Mouse (Mus musculus) embryonic facial prominence, embryonic 14.5 days (tissue): ENCODE data around the gene Tbc1d30. TPM values are rescaled to one million over a fixed set of nuclear protein-coding genes. Genes with fewer than 3 reads are reported as not detected.

Source experiments
- ATAC-seq: fragments of 200-750 bp; cut with Nextera tagmentation; 2 replicates; pipeline ENCODE4 v1.8.0; 2017; ENCODE audit warnings: low read depth, moderate number of reproducible peaks, moderate TSS enrichment
- DNase-seq: peaks from one replicate; pipeline ENCODE4 v3.0.0-alpha.2; 2015; ENCODE audit warnings: low spot score
- H3K27ac ChIP-seq: fragments of 300-500 bp; sonication (generic); replicated peaks from 2 replicates; pipeline ENCODE4 v1.5.1; 2014; ENCODE audit warnings: low read depth, mild to moderate bottlenecking, low read length, moderate library complexity
- H3K27me3 ChIP-seq: fragments of 300-500 bp; sonication (generic); replicated peaks from 2 replicates; pipeline ENCODE4 v1.6.1; 2014; ENCODE audit warnings: low read length; ENCODE audit not compliant: control insufficient read depth, insufficient read depth
- H3K36me3 ChIP-seq: fragments of 300-500 bp; sonication (generic); 2 replicates; pipeline ENCODE4 v1.6.1; 2014; ENCODE audit warnings: low read length, mixed read lengths; ENCODE audit not compliant: control insufficient read depth, insufficient read depth
- H3K4me1 ChIP-seq: fragments of 300-500 bp; sonication (generic); 2 replicates; pipeline ENCODE4 v1.6.1; 2014; ENCODE audit warnings: antibody characterized with exemption, low read length; ENCODE audit not compliant: control insufficient read depth, insufficient read depth
- H3K4me2 ChIP-seq: fragments of 300-500 bp; sonication (generic); 2 replicates; pipeline ENCODE4 v1.6.1; 2014; ENCODE audit warnings: low read depth, mild to moderate bottlenecking, low read length, moderate library complexity, mixed read lengths
- H3K4me3 ChIP-seq: fragments of 300-500 bp; sonication (generic); 2 replicates; pipeline ENCODE4 v1.5.1; 2014; ENCODE audit warnings: low read depth, mild to moderate bottlenecking, low read length
- H3K9ac ChIP-seq: fragments of 300-500 bp; sonication (generic); 2 replicates; pipeline ENCODE4 v1.6.1; 2014; ENCODE audit warnings: low read depth, mild to moderate bottlenecking, low read length, moderate library complexity, mixed read lengths
- H3K9me3 ChIP-seq: fragments of 300-500 bp; sonication (generic); 2 replicates; pipeline ENCODE4 v1.6.1; 2016; ENCODE audit warnings: low read length; ENCODE audit not compliant: control insufficient read depth
- WGBS: fragments of 180-500 bp; shearing (Covaris S2); extraction: QIAGEN DNeasy Blood & Tissue Kit; methylation state at CpG from one replicate; pipeline ENCODE4 v1.1.7; 2014; 5-methylcytosine and 5-hydroxymethylcytosine counted together
- polyA plus RNA-seq: library from polyadenylated mRNA; unstranded; fragments of >200 nt; fragmentation: Nextera tagmentation; extraction: Ambion mirVana; gene quantifications from 2 replicates; pipeline ENCODE4 v1.2.1, GENCODE M21; 2014

Tbc1d30 gene
- polyA plus RNA-seq, 1 experiment from 2014 or later, result 2.2 TPM

- Histone ChIP-seq H3K27ac (no peak overlapping the region), H3K4me3 (no peak overlapping the region), H3K4me2 (no peak overlapping the region), H3K9me3 (no peaks in the 10 kb centered on the region), H3K4me1 (0 out of 2 replicates have a peak, but pooled peaks cover 3% of the 10 kb centered on the region), H3K36me3 (peaks cover 84% of the 10 kb centered on the region), H3K27me3 (no peaks in the 10 kb centered on the region), H3K9ac (no peak overlapping the region)
- WGBS, result 96% methylated on average over 6 of the region's 6 CpGs
- no peak for DNase-seq
- ATAC-seq, result no peak
These were observed 34.6 kb upstream of the Tbc1d30 start for GRCm38 (mm10) chr10:121385695-121386094.

DNA sequence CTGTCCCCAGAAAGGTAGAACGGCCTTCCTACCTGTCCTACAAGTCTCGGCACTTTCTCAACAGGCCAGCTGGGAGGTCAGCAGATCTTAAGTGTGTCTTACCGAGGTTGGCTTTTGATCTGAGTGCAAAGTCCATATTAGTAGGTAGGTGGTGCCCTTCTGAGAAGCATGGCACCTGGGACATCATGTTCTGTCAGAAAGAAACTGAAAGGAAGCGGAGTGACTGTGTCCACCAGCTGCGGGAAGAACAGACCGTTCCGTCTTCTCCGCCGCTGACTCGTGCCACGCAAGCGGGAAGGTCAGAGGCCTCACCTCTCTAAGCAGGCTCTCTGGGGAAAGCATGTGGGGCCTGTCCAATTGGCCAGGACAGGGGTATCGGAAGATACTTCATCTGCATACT is 33.6 kb upstream of the Tbc1d30 start:
- Histone ChIP-seq H3K9me3 (no peaks in the 10 kb centered on the region), H3K4me2 (no peak overlapping the region), H3K4me1 (0 out of 2 replicates have a peak, but pooled peaks cover 3% of the 10 kb centered on the region), H3K4me3 (no peak overlapping the region), H3K27ac (no peak overlapping the region), H3K9ac (no peak overlapping the region), H3K36me3 (peaks cover 84% of the 10 kb centered on the region), H3K27me3 (no peaks in the 10 kb centered on the region)
- no peak for ATAC-seq
- DNase-seq, result no peak
- 88% methylated on average over 13 of the region's 13 CpGs for WGBS

GRCm38 (mm10) chr10:121381280-121381679 is 30.2 kb upstream of the Tbc1d30 start:
- no peak for ATAC-seq

DNA sequence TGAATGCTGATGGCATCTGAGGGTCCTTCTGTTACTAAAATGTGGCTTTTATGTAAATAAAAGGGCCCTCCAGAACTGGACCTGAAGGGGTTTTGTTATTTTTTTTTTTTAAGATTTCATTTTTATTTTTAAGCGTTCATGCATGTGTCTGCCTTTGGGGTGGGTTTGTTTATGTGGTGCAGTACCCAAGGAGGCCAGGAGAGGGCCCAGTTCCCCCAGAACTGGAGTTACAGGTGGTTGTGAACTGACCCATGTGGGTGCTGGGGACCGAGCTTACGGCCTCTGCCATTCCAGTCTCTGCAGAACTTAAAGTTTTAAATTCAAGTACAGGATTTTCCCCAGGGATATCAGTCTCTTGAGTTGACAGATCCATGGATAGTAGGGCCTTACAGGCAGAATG is 28.3 kb upstream of the Tbc1d30 start:
- no peak for DNase-seq
- ATAC-seq, result no peak
- Histone ChIP-seq H3K4me2 (no peak overlapping the region), H3K27ac (no peak overlapping the region), H3K27me3 (no peaks in the 10 kb centered on the region), H3K9ac (no peak overlapping the region), H3K9me3 (no peaks in the 10 kb centered on the region), H3K4me1 (no peaks in the 10 kb centered on the region), H3K36me3 (peaks cover 86% of the 10 kb centered on the region), H3K4me3 (no peak overlapping the region)
- WGBS, result 97% methylated on average over 3 of the region's 3 CpGs

More at GRCm38 (mm10) chr10:121381280-121381679, 30.2 kb upstream of the Tbc1d30 start:
- WGBS, result 94% methylated on average over 18 of the region's 18 CpGs
- Histone ChIP-seq H3K9me3 (no peaks in the 10 kb centered on the region), H3K4me3 (no peak overlapping the region), H3K4me2 (no peak overlapping the region), H3K27me3 (no peaks in the 10 kb centered on the region), H3K36me3 (peaks cover 91% of the 10 kb centered on the region), H3K4me1 (0 out of 2 replicates have a peak, but pooled peaks cover 2% of the 10 kb centered on the region), H3K27ac (no peak overlapping the region), H3K9ac (no peak overlapping the region)
- DNase-seq, result no peak

DNA sequence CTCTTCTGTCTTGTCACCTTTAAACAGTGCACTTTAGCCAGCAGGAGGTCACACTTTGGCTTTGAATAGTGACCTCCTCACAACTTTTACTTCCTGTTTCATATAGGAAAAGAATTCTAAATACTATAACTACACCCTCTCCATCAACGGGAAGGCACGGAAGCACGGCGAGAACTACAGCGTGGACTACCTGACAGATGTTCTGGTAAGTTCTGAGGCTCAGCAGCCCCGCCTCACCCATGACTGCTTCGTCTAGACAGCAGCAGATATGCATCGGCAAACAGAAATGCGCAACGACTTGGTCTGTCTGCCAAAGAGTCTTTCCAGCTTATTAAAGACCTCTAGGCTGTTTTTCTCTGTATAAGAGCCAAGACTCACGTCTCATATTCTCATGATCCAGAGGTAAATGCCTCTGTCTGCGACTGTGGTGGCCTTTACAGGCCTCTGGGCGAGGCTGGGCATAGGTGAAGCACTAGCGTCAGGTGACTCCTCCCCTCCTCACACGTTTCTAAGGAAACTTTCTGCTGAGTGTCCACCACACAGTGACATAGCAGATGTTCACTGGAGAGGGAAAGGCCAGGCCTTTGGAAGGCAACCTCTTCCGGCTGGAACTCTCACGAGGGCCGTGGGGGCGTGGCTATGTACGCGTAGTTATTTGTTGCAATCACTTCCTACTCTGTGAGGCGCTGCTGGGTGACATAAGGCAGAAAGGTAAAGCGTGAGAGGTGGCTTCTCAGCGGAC is 25.6 kb upstream of the Tbc1d30 start:
- Histone ChIP-seq H3K9ac (no peak overlapping the region), H3K9me3 (no peaks in the 10 kb centered on the region), H3K4me3 (no peak overlapping the region), H3K4me2 (no peak overlapping the region), H3K4me1 (peaks cover 5% of the 10 kb centered on the region; the same call in 1 of the 2 replicates), H3K27ac (no peak overlapping the region), H3K36me3 (peaks cover 80% of the 10 kb centered on the region), H3K27me3 (no peaks in the 10 kb centered on the region)
- peak; percentile 41 for DNase-seq
- WGBS, result 89% methylated on average over 24 of the region's 24 CpGs
- no peak for ATAC-seq

GRCm38 (mm10) chr10:121375649-121376493 is 24.8 kb upstream of the Tbc1d30 start:
- 71% methylated on average over 23 of the region's 24 CpGs for WGBS
- H3K4me2 ChIP-seq, result no peak overlapping the region
- DNase-seq (no peak), ATAC-seq (no peak)
- H3K4me1 ChIP-seq, result peaks cover 5% of the 10 kb centered on the region; the same call in 1 of the 2 replicates
- no peak overlapping the region for H3K27ac ChIP-seq
- H3K4me3 ChIP-seq, result no peak overlapping the region
- no peak overlapping the region for H3K9ac ChIP-seq
- H3K27me3 ChIP-seq, result no peaks in the 10 kb centered on the region
- H3K9me3 ChIP-seq, result no peaks in the 10 kb centered on the region
- peaks cover 77% of the 10 kb centered on the region for H3K36me3 ChIP-seq

GRCm38 (mm10) chr10:121374693-121375620 is 23.9 kb upstream of the Tbc1d30 start:
- Histone ChIP-seq H3K27me3 (no peaks in the 10 kb centered on the region), H3K9me3 (no peaks in the 10 kb centered on the region), H3K36me3 (peaks cover 77% of the 10 kb centered on the region), H3K4me2 (no peak overlapping the region), H3K9ac (no peak overlapping the region), H3K27ac (no peak overlapping the region), H3K4me3 (no peak overlapping the region), H3K4me1 (peaks cover 5% of the 10 kb centered on the region; the same call in 1 of the 2 replicates)
- no peak for DNase-seq
- ATAC-seq, result no peak
- 84% methylated on average over 17 of the region's 17 CpGs for WGBS

GRCm38 (mm10) chr10:121374013-121374412 is 22.9 kb upstream of the Tbc1d30 start:
- H3K9ac ChIP-seq, result no peak overlapping the region
- 38% methylated on average over 12 of the region's 12 CpGs for WGBS
- ATAC-seq, result no peak
- H3K4me3 ChIP-seq, result no peak overlapping the region
- H3K4me1 ChIP-seq, result peaks cover 5% of the 10 kb centered on the region; the same call in 1 of the 2 replicates
- no peak overlapping the region; the same call in 1 of the 2 replicates for H3K4me2 ChIP-seq
- peaks cover 71% of the 10 kb centered on the region for H3K36me3 ChIP-seq
- H3K27me3 ChIP-seq, result no peaks in the 10 kb centered on the region
- DNase-seq, result no peak
- no peaks in the 10 kb centered on the region for H3K9me3 ChIP-seq
- peak overlapping the region; percentile 3; the same call in 1 of the 2 replicates for H3K27ac ChIP-seq
